Mouse (Mus musculus): ENCODE measurements around the gene Wdr83. TPM values are rescaled to one million over a fixed set of nuclear protein-coding genes. Genes with fewer than 3 reads are reported as not detected.

Wdr83 gene
- polyA plus RNA-seq, 1 experiment from 2014 or later: 57.9 TPM

DNA sequence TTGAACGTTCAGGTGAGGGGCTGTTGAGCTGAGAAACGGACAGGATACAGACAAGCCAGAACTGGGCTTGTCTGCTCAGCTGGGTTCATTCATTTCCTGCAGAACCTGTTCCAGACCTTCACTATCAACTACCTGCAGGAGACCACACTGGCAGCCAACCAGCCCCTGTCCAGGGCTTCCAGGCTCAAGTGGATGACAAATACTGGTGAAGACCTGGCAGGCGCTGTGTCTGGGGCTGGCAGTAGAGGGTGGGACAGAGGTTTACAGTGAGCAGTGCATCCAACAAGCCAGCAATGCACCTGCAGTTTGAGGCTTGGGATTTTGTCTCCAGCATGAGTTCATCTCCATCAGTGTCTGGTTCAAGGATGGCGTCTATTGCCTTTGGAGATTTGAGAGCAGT, 15.7 kb upstream of the Wdr83 start:
- WGBS: 95% methylated on average over 4 of the region's 4 CpGs
- Histone ChIP-seq H3K27ac (ENCODE audit: low read length) (no peak overlapping the region), H3K4me3 (ENCODE audit: low read depth, low read length) (no peak overlapping the region), H3K4me2 (ENCODE audit: low read length) (no peak overlapping the region), H3K4me1 (ENCODE audit: control insufficient read depth, insufficient read depth, low read length) (no peaks in the 10 kb centered on the region), H3K9me3 (replicated peaks; ENCODE audit: control insufficient read depth, low read length, poor library complexity, severe bottlenecking) (no peaks in the 10 kb centered on the region), H3K36me3 (ENCODE audit: control insufficient read depth, insufficient read depth, low read length) (peaks cover 16% of the 10 kb centered on the region), H3K27me3 (ENCODE audit: control insufficient read depth, insufficient read depth, low read depth, low read length) (no peaks in the 10 kb centered on the region), H3K9ac (ENCODE audit: low read depth, low read length) (no peak overlapping the region)
- ATAC-seq: no peak

DNA sequence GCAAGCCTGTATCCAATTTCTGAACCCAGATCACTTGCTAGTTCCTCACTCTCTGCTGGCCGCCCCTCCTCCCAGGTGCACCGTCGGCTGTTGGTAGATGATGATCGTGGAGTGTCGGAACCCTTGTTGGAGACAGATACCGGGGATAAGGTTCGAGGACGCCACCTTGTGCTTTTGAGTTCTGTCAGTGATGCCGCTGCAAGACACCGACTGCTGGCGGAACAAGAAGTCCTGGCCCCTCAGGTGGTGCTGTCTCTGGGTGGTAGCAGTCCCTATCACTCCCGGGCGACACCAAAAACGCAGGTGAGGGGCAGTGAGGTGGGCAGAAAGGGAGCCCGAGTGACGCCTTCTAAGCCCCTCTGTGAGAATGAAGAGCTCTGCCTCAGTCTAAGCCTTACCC, 15.1 kb upstream of the Wdr83 start:
- H3K4me2 ChIP-seq (ENCODE audit: low read length): no peak overlapping the region
- H3K27me3 ChIP-seq (ENCODE audit: control insufficient read depth, insufficient read depth, low read depth, low read length): no peaks in the 10 kb centered on the region
- 95% methylated on average over 16 of the region's 16 CpGs for WGBS
- H3K9ac ChIP-seq (ENCODE audit: low read depth, low read length): no peak overlapping the region
- no peaks in the 10 kb centered on the region for H3K9me3 ChIP-seq (replicated peaks; ENCODE audit: control insufficient read depth, low read length, poor library complexity, severe bottlenecking)
- H3K4me1 ChIP-seq (ENCODE audit: control insufficient read depth, insufficient read depth, low read length): no peaks in the 10 kb centered on the region
- no peak overlapping the region for H3K4me3 ChIP-seq (ENCODE audit: low read depth, low read length)
- peaks cover 16% of the 10 kb centered on the region for H3K36me3 ChIP-seq (ENCODE audit: control insufficient read depth, insufficient read depth, low read length)
- no peak for ATAC-seq
- H3K27ac ChIP-seq (ENCODE audit: low read length): no peak overlapping the region

DNA sequence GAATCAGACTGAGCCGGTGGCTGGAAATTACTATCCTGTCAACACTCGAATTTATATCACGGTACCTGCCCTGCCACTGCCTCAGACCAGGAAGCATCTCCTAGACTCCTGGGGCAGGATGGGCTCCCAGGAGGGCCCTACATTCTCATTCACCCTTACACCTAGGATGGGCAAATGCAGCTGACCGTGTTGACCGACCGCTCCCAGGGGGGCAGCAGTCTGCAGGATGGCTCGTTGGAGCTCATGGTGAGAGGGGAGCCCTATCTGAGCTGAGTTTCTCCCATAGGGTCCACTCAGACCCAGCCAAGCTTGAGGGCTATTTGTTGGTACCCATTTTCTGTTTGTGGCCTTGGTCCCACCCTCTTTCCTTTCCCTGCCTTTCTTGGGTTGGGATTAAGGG, 14.5 kb upstream of the Wdr83 start:
- ATAC-seq: no peak
- no peak overlapping the region for H3K27ac ChIP-seq (ENCODE audit: low read length)
- H3K27me3 ChIP-seq (ENCODE audit: control insufficient read depth, insufficient read depth, low read depth, low read length): no peaks in the 10 kb centered on the region
- no peak overlapping the region for H3K4me2 ChIP-seq (ENCODE audit: low read length)
- H3K4me1 ChIP-seq (ENCODE audit: control insufficient read depth, insufficient read depth, low read length): no peaks in the 10 kb centered on the region
- peaks cover 16% of the 10 kb centered on the region for H3K36me3 ChIP-seq (ENCODE audit: control insufficient read depth, insufficient read depth, low read length)
- 96% methylated on average over 7 of the region's 7 CpGs for WGBS
- no peaks in the 10 kb centered on the region for H3K9me3 ChIP-seq (replicated peaks; ENCODE audit: control insufficient read depth, low read length, poor library complexity, severe bottlenecking)
- H3K4me3 ChIP-seq (ENCODE audit: low read depth, low read length): no peak overlapping the region
- H3K9ac ChIP-seq (ENCODE audit: low read depth, low read length): no peak overlapping the region

DNA sequence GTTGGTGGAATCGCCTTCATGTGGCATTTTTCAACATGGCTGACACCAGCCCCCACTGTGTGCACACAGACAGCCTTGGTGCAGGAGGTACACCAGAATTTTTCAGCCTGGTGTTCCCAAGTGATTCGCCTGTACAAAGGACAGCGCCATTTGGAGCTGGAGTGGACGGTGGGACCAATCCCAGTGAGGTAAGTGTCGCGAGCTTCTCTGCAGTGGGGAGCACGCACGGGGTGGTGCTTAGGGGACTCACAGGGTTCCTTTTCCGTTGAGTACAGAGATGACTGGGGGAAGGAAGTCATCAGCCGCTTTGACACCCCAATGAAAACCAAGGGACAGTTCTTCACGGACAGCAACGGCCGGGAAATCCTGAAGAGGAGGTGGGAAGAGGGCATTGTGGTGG, 13.9 kb upstream of the Wdr83 start:
- Histone ChIP-seq H3K27ac (ENCODE audit: low read length) (no peak overlapping the region), H3K9ac (ENCODE audit: low read depth, low read length) (no peak overlapping the region), H3K4me3 (ENCODE audit: low read depth, low read length) (no peak overlapping the region), H3K4me2 (ENCODE audit: low read length) (no peak overlapping the region), H3K9me3 (replicated peaks; ENCODE audit: control insufficient read depth, low read length, poor library complexity, severe bottlenecking) (no peaks in the 10 kb centered on the region), H3K4me1 (ENCODE audit: control insufficient read depth, insufficient read depth, low read length) (no peaks in the 10 kb centered on the region), H3K36me3 (ENCODE audit: control insufficient read depth, insufficient read depth, low read length) (peaks cover 16% of the 10 kb centered on the region), H3K27me3 (ENCODE audit: control insufficient read depth, insufficient read depth, low read depth, low read length) (no peaks in the 10 kb centered on the region)
- ATAC-seq: no peak
- WGBS: 94% methylated on average over 13 of the region's 13 CpGs

DNA sequence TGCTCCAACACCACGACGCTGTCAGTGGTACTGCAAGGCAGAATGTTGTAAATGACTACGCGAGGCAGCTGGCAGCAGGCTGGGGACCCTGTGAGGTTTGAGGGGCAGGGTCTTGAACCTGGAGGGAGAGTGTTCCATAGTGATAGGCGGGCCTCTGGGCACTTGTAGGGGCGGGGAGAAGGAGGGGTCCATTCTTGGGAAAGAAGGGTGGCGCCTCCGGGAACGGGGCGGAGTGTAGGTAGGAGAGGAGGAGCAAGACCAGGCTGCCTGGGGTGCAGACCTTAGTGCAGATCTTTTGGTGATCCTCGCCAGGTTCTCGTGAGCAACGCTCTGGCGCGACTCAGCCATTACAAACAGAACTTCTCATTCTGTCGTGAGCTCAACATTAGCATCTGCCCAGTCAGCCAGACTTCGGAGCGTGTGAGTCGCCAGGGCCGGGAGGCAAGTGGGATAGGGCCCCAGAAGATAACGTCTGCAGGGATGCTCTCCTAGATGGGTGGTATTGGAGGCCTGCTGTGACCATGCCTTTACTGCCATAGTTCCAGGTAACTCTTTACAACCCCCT, 10.5 kb upstream of the Wdr83 start:
- Histone ChIP-seq H3K36me3 (ENCODE audit: control insufficient read depth, insufficient read depth, low read length) (peaks cover 5% of the 10 kb centered on the region), H3K9me3 (replicated peaks; ENCODE audit: control insufficient read depth, low read length, poor library complexity, severe bottlenecking) (no peaks in the 10 kb centered on the region), H3K4me3 (ENCODE audit: low read depth, low read length) (no peak overlapping the region), H3K4me2 (ENCODE audit: low read length) (no peak overlapping the region), H3K4me1 (ENCODE audit: control insufficient read depth, insufficient read depth, low read length) (no peaks in the 10 kb centered on the region), H3K9ac (ENCODE audit: low read depth, low read length) (no peak overlapping the region), H3K27ac (ENCODE audit: low read length) (no peak overlapping the region), H3K27me3 (ENCODE audit: control insufficient read depth, insufficient read depth, low read depth, low read length) (no peaks in the 10 kb centered on the region)
- WGBS: 33% methylated on average over 21 of the region's 21 CpGs
- no peak for ATAC-seq

DNA sequence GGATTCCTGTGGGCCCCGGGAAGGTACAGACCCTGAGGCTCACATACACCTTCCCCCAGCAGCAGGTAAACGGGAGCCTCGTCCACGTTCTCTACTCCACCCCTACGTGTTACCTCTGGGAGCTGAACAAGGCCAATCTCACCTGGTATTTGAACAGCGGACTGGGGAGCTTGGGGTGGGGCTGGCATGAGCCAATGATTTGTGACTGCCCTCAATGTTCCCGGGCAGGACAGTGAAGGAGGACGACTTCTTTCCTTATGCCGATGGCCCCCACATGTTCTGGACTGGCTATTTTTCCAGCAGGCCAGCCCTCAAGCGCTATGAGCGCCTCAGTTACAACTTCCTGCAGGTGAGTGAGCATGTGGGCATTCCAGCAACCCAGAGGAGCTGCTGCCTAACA, 9.8 kb upstream of the Wdr83 start:
- no peaks in the 10 kb centered on the region for H3K9me3 ChIP-seq (replicated peaks; ENCODE audit: control insufficient read depth, low read length, poor library complexity, severe bottlenecking)
- no peak overlapping the region for H3K4me2 ChIP-seq (ENCODE audit: low read length)
- H3K27me3 ChIP-seq (ENCODE audit: control insufficient read depth, insufficient read depth, low read depth, low read length): no peaks in the 10 kb centered on the region
- no peak for ATAC-seq
- H3K9ac ChIP-seq (ENCODE audit: low read depth, low read length): no peak overlapping the region
- no peak overlapping the region for H3K27ac ChIP-seq (ENCODE audit: low read length)
- 91% methylated on average over 11 of the region's 11 CpGs for WGBS
- H3K4me1 ChIP-seq (ENCODE audit: control insufficient read depth, insufficient read depth, low read length): no peaks in the 10 kb centered on the region
- peaks cover 4% of the 10 kb centered on the region; the same call in 1 of the 2 replicates for H3K36me3 ChIP-seq (ENCODE audit: control insufficient read depth, insufficient read depth, low read length)
- H3K4me3 ChIP-seq (ENCODE audit: low read depth, low read length): no peak overlapping the region

GRCm38 (mm10) chr8:85088771-85089170, 7.7 kb upstream of the Wdr83 start:
- no peak overlapping the region for H3K4me2 ChIP-seq (ENCODE audit: low read length)
- H3K27ac ChIP-seq (ENCODE audit: low read length): no peak overlapping the region
- 85% methylated on average over 2 of the region's 2 CpGs for WGBS
- no peak overlapping the region for H3K9ac ChIP-seq (ENCODE audit: low read depth, low read length)
- no peaks in the 10 kb centered on the region for H3K9me3 ChIP-seq (replicated peaks; ENCODE audit: control insufficient read depth, low read length, poor library complexity, severe bottlenecking)
- H3K27me3 ChIP-seq (ENCODE audit: control insufficient read depth, insufficient read depth, low read depth, low read length): no peaks in the 10 kb centered on the region
- H3K4me1 ChIP-seq (ENCODE audit: control insufficient read depth, insufficient read depth, low read length): peaks cover 6% of the 10 kb centered on the region
- H3K36me3 ChIP-seq (ENCODE audit: control insufficient read depth, insufficient read depth, low read length): 0 out of 2 replicates have a peak, but pooled peaks cover 4% of the 10 kb centered on the region
- no peak overlapping the region for H3K4me3 ChIP-seq (ENCODE audit: low read depth, low read length)
- no peak for ATAC-seq

DNA sequence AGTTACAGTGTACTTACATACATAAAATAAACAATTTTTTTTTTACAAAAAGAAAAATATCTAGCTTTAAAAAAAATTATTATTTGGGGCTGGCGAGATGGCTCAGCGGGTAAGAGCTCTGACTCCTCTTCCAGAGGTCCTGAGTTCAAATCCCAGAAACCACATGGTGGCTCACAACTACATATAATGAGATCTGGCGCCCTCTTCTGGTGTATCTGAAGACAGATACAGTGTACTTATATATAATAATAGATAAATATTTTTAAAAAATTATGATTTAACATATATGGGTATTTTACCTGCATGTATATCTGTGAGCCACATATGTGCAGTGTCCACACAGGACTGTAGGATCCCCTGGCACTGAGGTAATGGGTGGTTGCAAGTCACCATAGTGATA, 5.1 kb upstream of the Wdr83 start:
- ATAC-seq: no peak
- WGBS: 89% methylated on average over 3 of the region's 3 CpGs
- no peaks in the 10 kb centered on the region for H3K9me3 ChIP-seq (replicated peaks; ENCODE audit: control insufficient read depth, low read length, poor library complexity, severe bottlenecking)
- H3K27me3 ChIP-seq (ENCODE audit: control insufficient read depth, insufficient read depth, low read depth, low read length): no peaks in the 10 kb centered on the region
- no peak overlapping the region for H3K4me3 ChIP-seq (ENCODE audit: low read depth, low read length)
- no peak overlapping the region for H3K9ac ChIP-seq (ENCODE audit: low read depth, low read length)
- peaks cover 23% of the 10 kb centered on the region for H3K4me1 ChIP-seq (ENCODE audit: control insufficient read depth, insufficient read depth, low read length)
- H3K4me2 ChIP-seq (ENCODE audit: low read length): no peak overlapping the region
- 0 out of 2 replicates have a peak, but pooled peaks cover 4% of the 10 kb centered on the region for H3K36me3 ChIP-seq (ENCODE audit: control insufficient read depth, insufficient read depth, low read length)
- no peak overlapping the region for H3K27ac ChIP-seq (ENCODE audit: low read length)

DNA sequence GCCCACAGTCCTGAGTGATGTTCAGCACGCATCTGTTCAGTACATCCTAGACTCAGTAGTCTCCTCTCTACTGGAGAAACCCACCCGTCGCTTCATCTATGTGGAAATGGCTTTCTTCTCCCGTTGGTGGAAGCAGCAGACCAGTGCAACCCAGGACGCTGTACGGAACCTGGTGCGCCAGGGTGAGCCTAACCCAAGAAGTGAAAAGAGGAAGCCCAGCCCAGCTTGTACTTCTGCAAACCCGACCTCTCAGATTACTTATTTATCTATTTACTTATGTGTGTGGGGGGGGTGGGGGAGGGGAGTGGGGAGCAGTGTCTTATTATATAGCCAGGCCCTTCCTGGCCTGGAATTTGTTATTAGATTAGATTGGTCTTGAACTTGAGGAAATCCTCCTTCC, 3.5 kb upstream of the Wdr83 start:
- no peak for ATAC-seq
- Histone ChIP-seq H3K4me2 (ENCODE audit: low read length) (no peak overlapping the region), H3K9me3 (replicated peaks; ENCODE audit: control insufficient read depth, low read length, poor library complexity, severe bottlenecking) (no peaks in the 10 kb centered on the region), H3K27ac (ENCODE audit: low read length) (no peak overlapping the region), H3K36me3 (ENCODE audit: control insufficient read depth, insufficient read depth, low read length) (0 out of 2 replicates have a peak, but pooled peaks cover 4% of the 10 kb centered on the region), H3K27me3 (ENCODE audit: control insufficient read depth, insufficient read depth, low read depth, low read length) (no peaks in the 10 kb centered on the region), H3K4me3 (ENCODE audit: low read depth, low read length) (no peak overlapping the region), H3K9ac (ENCODE audit: low read depth, low read length) (no peak overlapping the region), H3K4me1 (ENCODE audit: control insufficient read depth, insufficient read depth, low read length) (peaks cover 28% of the 10 kb centered on the region)
- WGBS: 93% methylated on average over 8 of the region's 8 CpGs
